Mouse (Mus musculus) embryonic facial prominence, embryonic 15.5 days (tissue): ENCODE measurements around the gene Gm28053. TPM values are rescaled to one million over a fixed set of nuclear protein-coding genes. Genes with fewer than 3 reads are reported as not detected.
A peak's percentile ranks its signal among the peaks of the same experiment; 100 is the strongest.

Source experiments
- ATAC-seq: fragments of 200-750 bp; cut with Nextera tagmentation; 2 replicates; pipeline ENCODE4 v1.8.0; 2017; ENCODE audit warnings: low read depth, moderate TSS enrichment; ENCODE audit not compliant: insufficient number of reproducible peaks, low FRiP score, low TSS enrichment
- H3K27ac ChIP-seq: fragments of 300-500 bp; sonication (generic); replicated peaks from 2 replicates; pipeline ENCODE4 v1.5.1; 2015; ENCODE audit warnings: mild to moderate bottlenecking, inconsistent platforms
- H3K27me3 ChIP-seq: fragments of 300-500 bp; sonication (generic); 2 replicates; pipeline ENCODE4 v1.6.1; 2015; ENCODE audit warnings: inconsistent platforms
- H3K36me3 ChIP-seq: fragments of 300-500 bp; sonication (generic); 2 replicates; pipeline ENCODE4 v1.6.1; 2015; ENCODE audit warnings: mild to moderate bottlenecking, inconsistent platforms
- H3K4me1 ChIP-seq: fragments of 300-500 bp; sonication (generic); 2 replicates; pipeline ENCODE4 v1.6.1; 2015; ENCODE audit warnings: inconsistent platforms
- H3K4me2 ChIP-seq: fragments of 300-500 bp; sonication (generic); replicated peaks from 2 replicates; pipeline ENCODE4 v1.6.1; 2015; ENCODE audit warnings: mild to moderate bottlenecking, inconsistent platforms
- H3K4me3 ChIP-seq: fragments of 300-500 bp; sonication (generic); replicated peaks from 2 replicates; pipeline ENCODE4 v1.5.1; 2015; ENCODE audit warnings: mild to moderate bottlenecking, inconsistent platforms
- H3K9ac ChIP-seq: fragments of 300-500 bp; sonication (generic); 2 replicates; pipeline ENCODE4 v1.6.1; 2015; ENCODE audit warnings: inconsistent platforms
- H3K9me3 ChIP-seq: fragments of 300-500 bp; sonication (generic); replicated peaks from 2 replicates; pipeline ENCODE4 v1.6.1; 2016; ENCODE audit warnings: inconsistent platforms
- WGBS: fragments of 180-500 bp; shearing (Covaris S2); methylation state at CpG from one replicate; pipeline ENCODE4 v1.1.7; 2015; 5-methylcytosine and 5-hydroxymethylcytosine counted together
- polyA plus RNA-seq: library from polyadenylated mRNA; unstranded; fragments of >200 nt; fragmentation: Nextera tagmentation; extraction: Ambion mirVana; gene quantifications from 2 replicates; pipeline ENCODE4 v1.2.1, GENCODE M21; 2015

Gene Gm28053
- polyA plus RNA-seq, 1 experiment from 2014 or later: 0.83 TPM

DNA sequence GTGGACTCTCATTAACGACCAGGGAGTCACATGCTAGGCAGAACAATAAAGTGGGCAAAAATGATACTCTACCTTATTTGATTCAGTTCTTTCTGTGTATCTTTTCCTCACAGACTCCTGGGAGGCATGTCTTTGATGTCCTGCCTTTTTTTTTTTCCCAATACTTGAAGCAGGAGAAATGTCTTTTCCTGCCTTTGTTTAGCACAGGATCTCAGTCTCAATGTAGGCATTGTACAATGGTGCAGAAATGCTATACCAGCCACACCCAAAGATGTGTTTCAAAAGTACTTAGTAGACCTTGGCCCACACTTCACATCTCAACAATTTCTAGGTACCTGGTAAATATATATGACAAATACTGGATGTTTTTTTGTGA lies 20.9 kb upstream of the Gm28053 start:
- Histone ChIP-seq H3K9me3 (no peaks in the 10 kb centered on the region), H3K27me3 (no peaks in the 10 kb centered on the region), H3K27ac (no peak overlapping the region), H3K4me3 (no peak overlapping the region), H3K9ac (no peak overlapping the region), H3K4me1 (no peaks in the 10 kb centered on the region), H3K4me2 (no peak overlapping the region), H3K36me3 (no peaks in the 10 kb centered on the region)
- WGBS: 39% methylated on average over 1 of the region's 1 CpGs
- no peak for ATAC-seq

- H3K9ac ChIP-seq: no peak overlapping the region
- no peak for ATAC-seq
- H3K4me3 ChIP-seq: no peak overlapping the region
- H3K27ac ChIP-seq: no peak overlapping the region
- H3K36me3 ChIP-seq: no peaks in the 10 kb centered on the region
- no peaks in the 10 kb centered on the region for H3K9me3 ChIP-seq
- H3K4me1 ChIP-seq: no peaks in the 10 kb centered on the region
- no peaks in the 10 kb centered on the region for H3K27me3 ChIP-seq
- H3K4me2 ChIP-seq: no peak overlapping the region
- 68% methylated on average over 7 of the region's 7 CpGs for WGBS
Observed at GRCm38 (mm10) chr6:48698066-48698856, 20.1 kb upstream of the Gm28053 start.

DNA sequence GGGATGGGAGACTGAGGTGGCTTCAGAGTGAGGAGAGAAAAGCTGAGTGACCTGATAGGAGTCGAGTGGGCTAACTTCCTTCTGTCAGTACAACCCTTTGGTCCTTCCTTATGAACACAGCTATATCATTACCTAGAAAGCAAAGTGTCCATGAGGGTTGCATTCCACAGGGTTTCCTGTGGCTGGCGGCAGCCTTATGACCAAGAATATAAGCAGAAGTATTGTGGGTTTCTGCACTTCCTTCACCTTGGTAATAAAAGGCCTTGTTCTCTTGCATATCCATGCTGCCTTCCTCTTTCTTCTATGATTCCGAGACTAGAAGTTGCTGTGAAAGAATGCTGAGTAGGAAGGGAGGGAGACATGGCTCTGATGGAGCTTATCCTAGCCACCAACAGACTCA lies 19.5 kb upstream of the Gm28053 start:
- Histone ChIP-seq H3K27ac (no peak overlapping the region), H3K36me3 (no peaks in the 10 kb centered on the region), H3K27me3 (no peaks in the 10 kb centered on the region), H3K4me2 (no peak overlapping the region), H3K9me3 (no peaks in the 10 kb centered on the region), H3K4me3 (no peak overlapping the region), H3K9ac (no peak overlapping the region), H3K4me1 (no peaks in the 10 kb centered on the region)
- no peak for ATAC-seq
- 77% methylated on average over 3 of the region's 3 CpGs for WGBS

DNA sequence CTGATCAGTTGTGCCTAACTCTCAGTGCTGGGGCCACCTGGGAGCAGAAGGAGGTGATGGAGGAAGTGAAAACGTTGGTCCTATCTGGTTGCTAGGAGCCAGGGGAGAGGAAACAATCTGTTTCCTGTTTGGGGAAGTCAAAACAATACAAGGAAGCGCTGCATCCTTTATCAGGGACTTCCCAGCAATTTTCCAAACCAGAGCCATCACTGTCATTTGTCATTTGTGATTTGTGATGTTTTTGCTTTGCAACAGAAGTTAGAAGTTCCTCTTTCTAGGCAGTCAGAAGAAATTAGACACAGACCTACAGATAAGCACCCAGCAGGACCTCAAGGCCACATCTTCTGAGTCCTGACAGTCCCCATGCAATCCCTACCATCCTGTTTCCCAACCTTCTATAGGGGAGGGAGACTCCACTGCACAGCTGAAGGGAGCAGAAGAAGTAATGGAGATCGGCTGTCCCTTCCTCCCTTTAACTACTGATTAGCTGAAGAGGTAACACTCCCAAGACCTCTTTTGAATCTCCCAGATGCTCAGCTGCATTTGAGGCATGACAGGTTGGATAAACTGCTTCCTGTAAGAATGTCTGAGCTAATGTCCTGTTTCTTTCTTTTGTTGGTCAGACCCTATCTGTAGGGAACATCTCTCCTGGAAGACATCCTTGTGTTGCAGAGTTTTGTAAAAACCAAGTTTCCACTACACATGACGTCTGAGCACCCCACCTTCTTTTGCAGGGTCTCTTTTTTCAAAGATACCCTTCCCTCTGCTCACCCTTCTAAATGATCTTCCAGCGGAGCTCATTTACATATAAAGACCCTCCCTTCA lies 17.9 kb upstream of the Gm28053 start:
- no peak for ATAC-seq
- H3K4me2 ChIP-seq: no peak overlapping the region
- 0 out of 2 replicates have a peak overlapping the region, but pooled peaks have one; percentile 4 for H3K27ac ChIP-seq
- H3K9ac ChIP-seq: no peak overlapping the region
- H3K4me1 ChIP-seq: no peaks in the 10 kb centered on the region
- no peaks in the 10 kb centered on the region for H3K9me3 ChIP-seq
- H3K36me3 ChIP-seq: no peaks in the 10 kb centered on the region
- WGBS: 48% methylated on average over 5 of the region's 5 CpGs
- no peaks in the 10 kb centered on the region for H3K27me3 ChIP-seq
- H3K4me3 ChIP-seq: no peak overlapping the region

GRCm38 (mm10) chr6:48702146-48702545 lies 16.3 kb upstream of the Gm28053 start:
- 73% methylated on average over 7 of the region's 7 CpGs for WGBS
- H3K9ac ChIP-seq: no peak overlapping the region

GRCm38 (mm10) chr6:48702601-48703000 lies 15.8 kb upstream of the Gm28053 start:
- no peaks in the 10 kb centered on the region for H3K4me1 ChIP-seq
- H3K27ac ChIP-seq: no peak overlapping the region

More at GRCm38 (mm10) chr6:48702146-48702545, 16.3 kb upstream of the Gm28053 start:
- H3K4me3 ChIP-seq: no peak overlapping the region
- no peak overlapping the region for H3K4me2 ChIP-seq
- H3K9me3 ChIP-seq: no peaks in the 10 kb centered on the region
- no peaks in the 10 kb centered on the region for H3K36me3 ChIP-seq
- no peak overlapping the region for H3K27ac ChIP-seq
- no peaks in the 10 kb centered on the region for H3K27me3 ChIP-seq
- no peaks in the 10 kb centered on the region for H3K4me1 ChIP-seq
- ATAC-seq: no peak

DNA sequence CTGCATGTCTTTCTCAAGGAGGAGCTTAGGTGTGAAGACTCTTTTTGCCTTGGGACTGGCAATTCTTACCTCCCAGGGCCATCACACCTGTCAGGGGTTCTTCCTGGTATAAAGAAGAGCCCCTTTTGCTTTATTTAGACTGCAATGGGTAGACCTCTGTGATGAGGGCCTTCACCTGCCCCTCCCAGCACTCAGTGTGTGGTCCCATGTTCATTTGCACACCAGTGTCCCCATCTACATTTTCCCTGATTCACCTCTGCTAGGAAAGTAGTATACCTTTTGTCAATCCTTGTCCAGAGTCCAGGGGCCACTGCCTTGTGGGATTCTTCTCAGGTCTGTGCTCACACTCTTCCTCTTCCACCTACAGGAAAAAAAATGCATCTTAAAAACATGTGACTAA lies 14.3 kb upstream of the Gm28053 start:
- Histone ChIP-seq H3K9me3 (no peaks in the 10 kb centered on the region), H3K9ac (no peak overlapping the region), H3K4me2 (no peak overlapping the region), H3K4me3 (no peak overlapping the region), H3K4me1 (no peaks in the 10 kb centered on the region), H3K27me3 (no peaks in the 10 kb centered on the region), H3K36me3 (no peaks in the 10 kb centered on the region), H3K27ac (no peak overlapping the region)
- no peak for ATAC-seq

More at GRCm38 (mm10) chr6:48702601-48703000, 15.8 kb upstream of the Gm28053 start:
- WGBS: 60% methylated on average over 5 of the region's 5 CpGs
- no peak for ATAC-seq
- Histone ChIP-seq H3K4me3 (no peak overlapping the region), H3K9ac (no peak overlapping the region), H3K27me3 (no peaks in the 10 kb centered on the region), H3K4me2 (no peak overlapping the region), H3K36me3 (no peaks in the 10 kb centered on the region), H3K9me3 (no peaks in the 10 kb centered on the region)

DNA sequence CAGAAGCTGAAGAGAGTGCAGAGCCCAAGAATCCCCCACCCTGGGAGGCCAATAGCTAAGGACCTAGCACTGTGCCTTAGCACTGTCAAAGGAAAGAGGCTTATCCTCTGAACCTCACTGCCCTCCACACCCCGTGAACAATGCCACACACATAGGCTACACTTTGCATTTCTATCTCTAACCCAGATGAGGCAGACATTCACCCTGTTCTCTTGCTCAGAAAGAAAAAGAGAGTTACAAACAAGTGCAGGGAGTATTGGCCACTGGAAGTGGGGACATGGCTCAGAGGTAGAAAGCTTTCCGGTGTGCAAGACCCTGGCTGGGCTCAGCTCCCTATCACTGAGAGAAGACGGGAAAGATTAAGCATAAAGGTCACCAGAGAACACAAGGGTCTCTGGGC lies 12.3 kb upstream of the Gm28053 start:
- no peak overlapping the region for H3K4me3 ChIP-seq
- 51% methylated on average over 3 of the region's 3 CpGs for WGBS
- H3K27me3 ChIP-seq: no peaks in the 10 kb centered on the region
- no peak overlapping the region for H3K9ac ChIP-seq
- H3K27ac ChIP-seq: no peak overlapping the region
- ATAC-seq: no peak
- H3K4me2 ChIP-seq: no peak overlapping the region
- H3K9me3 ChIP-seq: no peaks in the 10 kb centered on the region
- no peaks in the 10 kb centered on the region for H3K4me1 ChIP-seq
- no peaks in the 10 kb centered on the region for H3K36me3 ChIP-seq

GRCm38 (mm10) chr6:48720326-48720725 lies 1.9 kb downstream of the Gm28053 start:
- H3K4me1 ChIP-seq: no peaks in the 10 kb centered on the region
- H3K27me3 ChIP-seq: no peaks in the 10 kb centered on the region
- no peak for ATAC-seq
- no peaks in the 10 kb centered on the region for H3K36me3 ChIP-seq
- no peak overlapping the region for H3K9ac ChIP-seq
- 76% methylated on average over 4 of the region's 4 CpGs for WGBS
- H3K4me2 ChIP-seq: no peak overlapping the region
- H3K9me3 ChIP-seq: no peaks in the 10 kb centered on the region
- no peak overlapping the region for H3K27ac ChIP-seq
- no peak overlapping the region for H3K4me3 ChIP-seq

GRCm38 (mm10) chr6:48723468-48723867 lies 5.1 kb downstream of the Gm28053 start:
- Histone ChIP-seq H3K4me1 (no peaks in the 10 kb centered on the region), H3K9me3 (no peaks in the 10 kb centered on the region), H3K4me2 (no peak overlapping the region), H3K9ac (no peak overlapping the region), H3K4me3 (no peak overlapping the region), H3K36me3 (no peaks in the 10 kb centered on the region), H3K27me3 (no peaks in the 10 kb centered on the region), H3K27ac (no peak overlapping the region)
- ATAC-seq: no peak
- WGBS: 74% methylated on average over 8 of the region's 8 CpGs

- H3K4me3 ChIP-seq: no peak overlapping the region
- no peak overlapping the region for H3K27ac ChIP-seq
- 17% methylated on average over 1 of the region's 1 CpGs for WGBS
- no peak overlapping the region for H3K9ac ChIP-seq
- H3K4me1 ChIP-seq: no peaks in the 10 kb centered on the region
- ATAC-seq: no peak
- H3K27me3 ChIP-seq: no peaks in the 10 kb centered on the region
- H3K9me3 ChIP-seq: no peaks in the 10 kb centered on the region
- no peak overlapping the region for H3K4me2 ChIP-seq
- H3K36me3 ChIP-seq: no peaks in the 10 kb centered on the region
Observed at GRCm38 (mm10) chr6:48725476-48725875, 7.1 kb downstream of the Gm28053 start.
